ENCODE assay signal across 8 mouse cellular contexts in genomic region chr11:97699626-97700002, GRCm38 (mm10). TPM values are rescaled to one million over a fixed set of nuclear protein-coding genes. Genes with fewer than 3 reads are reported as not detected.
DNase-seq lines count a peak whose midpoint lies in the region; ATAC-seq and TF ChIP-seq lines count a peak whose summit lies in the region.

No protein-coding gene starts in this region.

- peak overlapping the region; percentile 83 for H3K9ac ChIP-seq in MEL (ENCODE audit: control insufficient read depth, low read depth, low read length, poor library complexity, severe bottlenecking)
- peak overlapping the region; percentile 77 for H3K9ac ChIP-seq in lung, postnatal 0 days (replicated peaks; ENCODE audit: low read depth)

- H3K4me2 ChIP-seq in lung, postnatal 0 days (replicated peaks; ENCODE audit: low read depth, low read length): peak overlapping the region; percentile 91

- H3K36me3 ChIP-seq in MEL (ENCODE audit: control insufficient read depth in 1 of 2, insufficient read depth in 2 of 2, low read length in 2 of 2): peaks cover 0 to 6% of the 10 kb centered on the region in 2 experiments; a peak in 2 of 4 replicates
- no peaks in the 10 kb centered on the region for H3K36me3 ChIP-seq in lung, postnatal 0 days (ENCODE audit: insufficient read depth, low read length)

- peak overlapping the region; percentile 56 to 94 for H3K4me3 ChIP-seq in MEL (ENCODE audit: control insufficient read depth in 1 of 2, insufficient read depth in 1 of 2, low read depth in 2 of 2, low read length in 2 of 2)
- peak overlapping the region; percentile 86 for H3K4me3 ChIP-seq in lung, postnatal 0 days (ENCODE audit: low read depth, low read length)

- 0% methylated on average over 7 of the region's 9 CpGs for WGBS in lung, postnatal 0 days

- no peak for TF ChIP-seq RAD21 in MEL (IDR thresholded peaks at IDR 0.05; ENCODE audit: low read depth, low read length)

- TF ChIP-seq EP300 in MEL (IDR thresholded peaks at IDR 0.05; ENCODE audit: low read depth in 1 of 2, low read length in 2 of 2): no peak
- no peak for TF ChIP-seq EP300 in lung, postnatal 0 days (IDR thresholded peaks at IDR 0.05)

- no peak; a peak in 1 of 4 replicates for TF ChIP-seq POLR2A in MEL (IDR thresholded peaks at IDR 0.05; ENCODE audit: control insufficient read depth in 1 of 2, insufficient read depth in 1 of 2, low read depth in 1 of 2, low read length in 2 of 2, poor library complexity in 1 of 2)

- ATAC-seq in lung, postnatal 0 days: peak; percentile 39
- ATAC-seq in erythroid progenitor cell, adult 5-6 weeks (replicated peaks; ENCODE audit: low FRiP score, poor library complexity, severe bottlenecking): no peak

- peak overlapping the region; percentile 66 for H3K27ac ChIP-seq in MEL (ENCODE audit: control insufficient read depth, low read depth, low read length)
- peak overlapping the region; percentile 97 for H3K27ac ChIP-seq in lung, postnatal 0 days (ENCODE audit: low read length)

- TF ChIP-seq CTCF in MEL (IDR thresholded peaks at IDR 0.05 in 2 of 3, conservative IDR thresholded peaks at IDR 0.05 in 1 of 3; ENCODE audit: control insufficient read depth in 1 of 3, insufficient read depth in 1 of 3, low read depth in 2 of 3, low read length in 3 of 3, poor library complexity in 1 of 3, severe bottlenecking in 1 of 3): no peak
- TF ChIP-seq CTCF in lung, postnatal 0 days (IDR thresholded peaks at IDR 0.05): no peak

- H3K79me2 ChIP-seq in MEL (ENCODE audit: control insufficient read depth, insufficient read depth, low read length, poor library complexity): peaks cover 21% of the 10 kb centered on the region

- peaks cover 0 to 19% of the 10 kb centered on the region in 2 experiments; a peak in 3 of 4 replicates for H3K4me1 ChIP-seq in MEL (ENCODE audit: control insufficient read depth in 1 of 2, insufficient read depth in 2 of 2, low read length in 2 of 2)
- peaks cover 36% of the 10 kb centered on the region for H3K4me1 ChIP-seq in lung, postnatal 0 days (ENCODE audit: insufficient read depth, low read depth, low read length)

- no peaks in the 10 kb centered on the region for H3K9me3 ChIP-seq in MEL (replicated peaks; ENCODE audit: insufficient read depth, low read length)
- H3K9me3 ChIP-seq in lung, postnatal 0 days (ENCODE audit: low read length): no peaks in the 10 kb centered on the region

- no peaks in the 10 kb centered on the region for H3K27me3 ChIP-seq in MEL (ENCODE audit: control insufficient read depth in 1 of 2, insufficient read depth in 2 of 2, low read length in 2 of 2)
- no peaks in the 10 kb centered on the region for H3K27me3 ChIP-seq in lung, postnatal 0 days (replicated peaks; ENCODE audit: insufficient read depth, low read length)

- peak; percentile 89 for DNase-seq in MEL (ENCODE audit: low read depth, low spot score)
- peak; percentile 82 to 92 for DNase-seq in cerebellum, adult 18-20 months
- DNase-seq in forelimb bud, embryonic 11.5 days (ENCODE audit: low read depth, low spot score): peak; percentile 95
- peak; percentile 91 for DNase-seq in heart, postnatal 4 days
- DNase-seq in layer of hippocampus, postnatal 10 days (ENCODE audit: low spot score in 2 of 2): peak; percentile 77 to 84
- peak; percentile 96 for DNase-seq in lung, postnatal 0 days (ENCODE audit: low spot score)
- peak; percentile 68 for DNase-seq in retina, postnatal 7 days (ENCODE audit: low read depth, low spot score)

TF ChIP-seq in MEL, 35 proteins besides CTCF, POLR2A, EP300 and RAD21:
- TF ChIP-seq MYB (IDR thresholded peaks at IDR 0.05; ENCODE audit: low read depth, low read length) (no peak), USF2 (IDR thresholded peaks at IDR 0.05; ENCODE audit: borderline replicate concordance in 1 of 2, insufficient read depth in 1 of 2, low read depth in 1 of 2, low read length in 2 of 2) (peak in 1 of 2 experiments; percentile 82; a peak in 2 of 4 replicates), HCFC1 (IDR thresholded peaks at IDR 0.05; ENCODE audit: low read depth, low read length) (peak; percentile 31; the same call in 1 of the 2 replicates), USF1 (IDR thresholded peaks at IDR 0.05; ENCODE audit: low read depth, low read length) (peak; percentile 94), TBP (IDR thresholded peaks at IDR 0.05; ENCODE audit: low read depth, low read length) (0 out of 2 replicates have a peak, but pooled peaks have one; percentile 28), MXI1 (IDR thresholded peaks at IDR 0.05; ENCODE audit: low read depth, low read length) (peak; percentile 7; the same call in 1 of the 2 replicates), UBTF (IDR thresholded peaks at IDR 0.05; ENCODE audit: borderline replicate concordance, insufficient read depth, low read depth, low read length) (no peak), MEF2A (IDR thresholded peaks at IDR 0.05; ENCODE audit: extremely low read depth, insufficient replicate concordance, low read depth, low read length, poor library complexity, severe bottlenecking) (no peak)

RNA-seq across cellular contexts. Expression of gene Pcgf2, which starts 0.7 kb away (rescaled TPM):
- 12.3 and 20.0 TPM in 2 replicates for total RNA-seq in MEL (2012; rRNA removed)
- polyA plus RNA-seq in MEL (2012; ENCODE audit: insufficient read depth in 1 of 2, insufficient read length in 2 of 2, low read depth in 1 of 2, low replicate concordance in 2 of 2, missing spikeins in 1 of 2): 10 to 100 TPM in 1 of 2 experiments, not detected in 1; 38.7 TPM
- total RNA-seq in heart, postnatal 4 days (2021): 10 to 100 TPM; 31.3 to 31.8 TPM
- total RNA-seq in layer of hippocampus, postnatal 10 days (2021): 10 to 100 TPM; 51.0 to 52.0 TPM
- 10.5 TPM in 2 replicates for polyA plus RNA-seq in lung, postnatal 0 days (2015; fragmentation: Nextera tagmentation; extraction: Ambion mirVana)
- 5.9 TPM in 1 of 2 replicates, not detected in the other for total RNA-seq in erythroid progenitor cell, adult 5-6 weeks (2015; ENCODE audit: low replicate concordance)
- total RNA-seq in erythroid progenitor cell, adult 5-6 weeks (2017; ENCODE audit: low replicate concordance): 2.1 TPM in 1 of 2 replicates, not detected in the other

RNA-seq across cellular contexts. Expression of gene Psmb3, which starts 3.6 kb away (rescaled TPM):
- total RNA-seq in MEL (2012; rRNA removed): 914 and 1,101 TPM in 2 replicates
- 100 to 1,000 TPM in 1 of 2 experiments, not detected in 1; 648 TPM for polyA plus RNA-seq in MEL (2012; ENCODE audit: insufficient read depth in 1 of 2, insufficient read length in 2 of 2, low read depth in 1 of 2, low replicate concordance in 2 of 2, missing spikeins in 1 of 2)
- 100 to 1,000 TPM; 186 to 196 TPM for total RNA-seq in heart, postnatal 4 days (2021)
- 100 to 1,000 TPM; 146 to 170 TPM for total RNA-seq in layer of hippocampus, postnatal 10 days (2021)
- polyA plus RNA-seq in lung, postnatal 0 days (2015; fragmentation: Nextera tagmentation; extraction: Ambion mirVana): 350 and 419 TPM in 2 replicates
- 20.5 and 50.7 TPM in 2 replicates for total RNA-seq in erythroid progenitor cell, adult 5-6 weeks (2015; ENCODE audit: low replicate concordance)
- total RNA-seq in erythroid progenitor cell, adult 5-6 weeks (2017; ENCODE audit: low replicate concordance): 7.9 and 45.8 TPM in 2 replicates

RNA-seq across cellular contexts. Expression of gene Cisd3, which starts 14.0 kb away (rescaled TPM):
- total RNA-seq in MEL (2012; rRNA removed): 1.5 and 1.7 TPM in 2 replicates
- 1 to 10 TPM in 1 of 2 experiments, not detected in 1; 6.1 TPM for polyA plus RNA-seq in MEL (2012; ENCODE audit: insufficient read depth in 1 of 2, insufficient read length in 2 of 2, low read depth in 1 of 2, low replicate concordance in 2 of 2, missing spikeins in 1 of 2)
- total RNA-seq in heart, postnatal 4 days (2021): 10 to 100 TPM; 96.7 to 98.0 TPM
- total RNA-seq in layer of hippocampus, postnatal 10 days (2021): 10 to 100 TPM; 34.3 to 40.1 TPM
- 59.1 and 63.8 TPM in 2 replicates for polyA plus RNA-seq in lung, postnatal 0 days (2015; fragmentation: Nextera tagmentation; extraction: Ambion mirVana)
- 6.3 TPM in 1 of 2 replicates, not detected in the other for total RNA-seq in erythroid progenitor cell, adult 5-6 weeks (2015; ENCODE audit: low replicate concordance)
- not detected in 2 replicates for total RNA-seq in erythroid progenitor cell, adult 5-6 weeks (2017; ENCODE audit: low replicate concordance)

RNA-seq across cellular contexts. Expression of gene Mllt6, which starts 36.4 kb away (rescaled TPM):
- total RNA-seq in MEL (2012; rRNA removed): 15.1 and 17.2 TPM in 2 replicates
- 10 to 100 TPM in 1 of 2 experiments, not detected in 1; 17.6 TPM for polyA plus RNA-seq in MEL (2012; ENCODE audit: insufficient read depth in 1 of 2, insufficient read length in 2 of 2, low read depth in 1 of 2, low replicate concordance in 2 of 2, missing spikeins in 1 of 2)
- total RNA-seq in heart, postnatal 4 days (2021): 10 to 100 TPM; 50.2 to 51.1 TPM
- 10 to 100 TPM; 50.5 to 55.5 TPM for total RNA-seq in layer of hippocampus, postnatal 10 days (2021)
- polyA plus RNA-seq in lung, postnatal 0 days (2015; fragmentation: Nextera tagmentation; extraction: Ambion mirVana): 3.0 and 3.5 TPM in 2 replicates
- 2.1 and 9.7 TPM in 2 replicates for total RNA-seq in erythroid progenitor cell, adult 5-6 weeks (2015; ENCODE audit: low replicate concordance)
- total RNA-seq in erythroid progenitor cell, adult 5-6 weeks (2017; ENCODE audit: low replicate concordance): 1.3 and 3.9 TPM in 2 replicates

RNA-seq across cellular contexts. Expression of gene Pip4k2b, which starts 44.9 kb away (rescaled TPM):
- 34.7 and 40.2 TPM in 2 replicates for total RNA-seq in MEL (2012; rRNA removed)
- polyA plus RNA-seq in MEL (2012; ENCODE audit: insufficient read depth in 1 of 2, insufficient read length in 2 of 2, low read depth in 1 of 2, low replicate concordance in 2 of 2, missing spikeins in 1 of 2): 10 to 100 TPM; 43.4 to 57.3 TPM
- total RNA-seq in heart, postnatal 4 days (2021): 10 to 100 TPM; 19.8 to 21.5 TPM
- total RNA-seq in layer of hippocampus, postnatal 10 days (2021): 100 to 1,000 TPM; 121 to 138 TPM
- polyA plus RNA-seq in lung, postnatal 0 days (2015; fragmentation: Nextera tagmentation; extraction: Ambion mirVana): 0.86 and 1.3 TPM in 2 replicates
- 2.9 and 4.0 TPM in 2 replicates for total RNA-seq in erythroid progenitor cell, adult 5-6 weeks (2015; ENCODE audit: low replicate concordance)
- total RNA-seq in erythroid progenitor cell, adult 5-6 weeks (2017; ENCODE audit: low replicate concordance): 2.1 and 12.6 TPM in 2 replicates

Comparison
In these comparisons a context has a peak if more than half of its experiments do, and no peak if none do; other contexts are left out.
1. RNA of gene Cisd3, which starts 14.0 kb away (total RNA-seq): 96.7 to 98.0 TPM in heart, postnatal 4 days and 34.3 to 40.1 TPM in layer of hippocampus, postnatal 10 days; 6.3 TPM in erythroid progenitor cell, adult 5-6 weeks and 1.5 to 1.7 TPM in MEL; every median in the first group is over 4 times any median in the second.
2. Peak in every context shown above with its lines, with median percentiles within 50 percentile points of each other: DNase-seq.